Mouse (Mus musculus): Measurements from ENCODE around the gene Hecw2. TPM values are rescaled to one million over a fixed set of nuclear protein-coding genes. Genes with fewer than 3 reads are reported as not detected.

Hecw2 gene
- total and polyA plus RNA-seq, 3 experiments = 0.27 TPM; not detected in 2

DNA sequence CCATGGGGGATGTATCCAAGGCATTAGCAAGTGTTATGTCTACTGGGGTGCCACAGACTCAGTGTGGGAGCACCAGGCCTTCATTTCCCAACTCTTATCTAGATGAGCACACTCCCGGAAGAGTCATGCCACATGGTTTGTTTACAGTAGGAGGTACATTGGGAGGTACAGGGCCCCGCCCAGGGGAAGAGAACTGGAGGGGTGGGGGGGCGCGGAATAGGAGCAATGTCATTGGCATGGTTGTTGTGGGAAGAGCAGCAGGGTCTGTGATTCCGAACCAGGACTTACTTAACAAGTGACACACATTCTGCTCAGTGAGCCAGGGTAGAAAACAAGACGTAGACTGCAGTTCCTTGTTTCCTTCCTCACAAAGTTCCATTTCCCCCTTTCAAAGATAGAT lies 344.1 kb downstream of the Hecw2 start:
- DNase-seq (ENCODE audit: low spot score) = no peak
- H3K4me3 ChIP-seq (ENCODE audit: low read depth, low read length) = no peak overlapping the region
- peaks cover 4% of the 10 kb centered on the region; the same call in 1 of the 2 replicates for H3K4me1 ChIP-seq (ENCODE audit: insufficient read depth, low read depth, low read length)

GRCm38 (mm10) chr1:53846665-53847237 lies 348.2 kb downstream of the Hecw2 start:
- H3K27me3 ChIP-seq (ENCODE audit: insufficient read depth, low read length) = no peaks in the 10 kb centered on the region

More for the DNA sequence above, 344.1 kb downstream of the Hecw2 start:
- peak; percentile 83 for ATAC-seq (ENCODE audit: extremely low read depth, insufficient number of reproducible peaks, low FRiP score, poor library complexity, severe bottlenecking)
- no peaks in the 10 kb centered on the region for H3K27me3 ChIP-seq (ENCODE audit: insufficient read depth, low read length)
- H3K9me3 ChIP-seq (replicated peaks) = no peaks in the 10 kb centered on the region
- TF ChIP-seq GATA1 (IDR thresholded peaks at IDR 0.05; ENCODE audit: borderline replicate concordance, low read length) (no peak), GATA2 (IDR thresholded peaks at IDR 0.05; ENCODE audit: borderline replicate concordance, low read depth, low read length) (no peak), POLR2AphosphoS5 (IDR thresholded peaks at IDR 0.05; ENCODE audit: insufficient replicate concordance, low read depth, low read length) (no peak), CTCF (IDR thresholded peaks at IDR 0.05; ENCODE audit: low read depth, low read length) (no peak), TAL1 (conservative IDR thresholded peaks at IDR 0.05; ENCODE audit: low read depth, low read length) (no peak)
- H3K36me3 ChIP-seq (replicated peaks) = no peaks in the 10 kb centered on the region

GRCm38 (mm10) chr1:53845854-53846253 lies 349.1 kb downstream of the Hecw2 start:
- Histone ChIP-seq H3K9me3 (replicated peaks) (no peaks in the 10 kb centered on the region), H3K4me3 (ENCODE audit: low read depth, low read length) (no peak overlapping the region), H3K4me1 (ENCODE audit: insufficient read depth, low read depth, low read length) (peaks cover 2% of the 10 kb centered on the region; the same call in 1 of the 2 replicates), H3K27me3 (ENCODE audit: insufficient read depth, low read length) (no peaks in the 10 kb centered on the region), H3K36me3 (replicated peaks) (no peaks in the 10 kb centered on the region)
- DNase-seq (ENCODE audit: low spot score) (no peak), ATAC-seq (ENCODE audit: extremely low read depth, insufficient number of reproducible peaks, low FRiP score, poor library complexity, severe bottlenecking) (no peak)
- TF ChIP-seq POLR2AphosphoS5 (IDR thresholded peaks at IDR 0.05; ENCODE audit: insufficient replicate concordance, low read depth, low read length) (no peak), CTCF (IDR thresholded peaks at IDR 0.05; ENCODE audit: low read depth, low read length) (no peak), GATA2 (IDR thresholded peaks at IDR 0.05; ENCODE audit: borderline replicate concordance, low read depth, low read length) (no peak), GATA1 (IDR thresholded peaks at IDR 0.05; ENCODE audit: borderline replicate concordance, low read length) (no peak), TAL1 (conservative IDR thresholded peaks at IDR 0.05; ENCODE audit: low read depth, low read length) (no peak)

More at GRCm38 (mm10) chr1:53846665-53847237, 348.2 kb downstream of the Hecw2 start:
- H3K9me3 ChIP-seq (replicated peaks) = no peaks in the 10 kb centered on the region
- peaks cover 4% of the 10 kb centered on the region; the same call in 1 of the 2 replicates for H3K4me1 ChIP-seq (ENCODE audit: insufficient read depth, low read depth, low read length)
- H3K36me3 ChIP-seq (replicated peaks) = no peaks in the 10 kb centered on the region
- ATAC-seq (ENCODE audit: extremely low read depth, insufficient number of reproducible peaks, low FRiP score, poor library complexity, severe bottlenecking) = no peak
- no peak for TF ChIP-seq GATA1 (IDR thresholded peaks at IDR 0.05; ENCODE audit: borderline replicate concordance, low read length)
- no peak for TF ChIP-seq POLR2AphosphoS5 (IDR thresholded peaks at IDR 0.05; ENCODE audit: insufficient replicate concordance, low read depth, low read length)
- TF ChIP-seq GATA2 (IDR thresholded peaks at IDR 0.05; ENCODE audit: borderline replicate concordance, low read depth, low read length) = no peak
- TF ChIP-seq TAL1 (conservative IDR thresholded peaks at IDR 0.05; ENCODE audit: low read depth, low read length) = no peak
- no peak for TF ChIP-seq CTCF (IDR thresholded peaks at IDR 0.05; ENCODE audit: low read depth, low read length)
- no peak for DNase-seq (ENCODE audit: low spot score)
- H3K4me3 ChIP-seq (ENCODE audit: low read depth, low read length) = no peak overlapping the region

GRCm38 (mm10) chr1:53844914-53845612 lies 349.9 kb downstream of the Hecw2 start:
- no peak for DNase-seq (ENCODE audit: low spot score)
- no peak for TF ChIP-seq GATA1 (IDR thresholded peaks at IDR 0.05; ENCODE audit: borderline replicate concordance, low read length)
- TF ChIP-seq GATA2 (IDR thresholded peaks at IDR 0.05; ENCODE audit: borderline replicate concordance, low read depth, low read length) = no peak
- no peak for TF ChIP-seq CTCF (IDR thresholded peaks at IDR 0.05; ENCODE audit: low read depth, low read length)
- no peak for TF ChIP-seq POLR2AphosphoS5 (IDR thresholded peaks at IDR 0.05; ENCODE audit: insufficient replicate concordance, low read depth, low read length)
- no peak for TF ChIP-seq TAL1 (conservative IDR thresholded peaks at IDR 0.05; ENCODE audit: low read depth, low read length)
- H3K4me3 ChIP-seq (ENCODE audit: low read depth, low read length) = no peak overlapping the region
- no peaks in the 10 kb centered on the region for H3K9me3 ChIP-seq (replicated peaks)
- peaks cover 2% of the 10 kb centered on the region; the same call in 1 of the 2 replicates for H3K27me3 ChIP-seq (ENCODE audit: insufficient read depth, low read length)
- no peak for ATAC-seq (ENCODE audit: extremely low read depth, insufficient number of reproducible peaks, low FRiP score, poor library complexity, severe bottlenecking)
- no peaks in the 10 kb centered on the region for H3K36me3 ChIP-seq (replicated peaks)
- no peaks in the 10 kb centered on the region for H3K4me1 ChIP-seq (ENCODE audit: insufficient read depth, low read depth, low read length)

GRCm38 (mm10) chr1:53844122-53844913 lies 350.6 kb downstream of the Hecw2 start:
- peaks cover 2% of the 10 kb centered on the region; the same call in 1 of the 2 replicates for H3K27me3 ChIP-seq (ENCODE audit: insufficient read depth, low read length)
- H3K9me3 ChIP-seq (replicated peaks) = no peaks in the 10 kb centered on the region
- no peaks in the 10 kb centered on the region for H3K36me3 ChIP-seq (replicated peaks)
- ATAC-seq (ENCODE audit: extremely low read depth, insufficient number of reproducible peaks, low FRiP score, poor library complexity, severe bottlenecking) (no peak), DNase-seq (ENCODE audit: low spot score) (no peak)
- TF ChIP-seq GATA1 (IDR thresholded peaks at IDR 0.05; ENCODE audit: borderline replicate concordance, low read length) (no peak), GATA2 (IDR thresholded peaks at IDR 0.05; ENCODE audit: borderline replicate concordance, low read depth, low read length) (no peak), CTCF (IDR thresholded peaks at IDR 0.05; ENCODE audit: low read depth, low read length) (no peak), POLR2AphosphoS5 (IDR thresholded peaks at IDR 0.05; ENCODE audit: insufficient replicate concordance, low read depth, low read length) (no peak), TAL1 (conservative IDR thresholded peaks at IDR 0.05; ENCODE audit: low read depth, low read length) (no peak)
- H3K4me3 ChIP-seq (ENCODE audit: low read depth, low read length) = no peak overlapping the region
- H3K4me1 ChIP-seq (ENCODE audit: insufficient read depth, low read depth, low read length) = no peaks in the 10 kb centered on the region

Measured in G1E (cell line).